Mouse (Mus musculus) hindbrain, embryonic 11.5 days (tissue): ENCODE measurements at regions not wholly inside any gene's neighbourhood (a gene's known extent, or its start where the extent isn't known, plus 50 kb on each side); places are given as distances from the start of the nearest gene placed in this dataset.

Experiments used
- ATAC-seq: fragments of 200-750 bp; cut with Nextera tagmentation; 2 replicates; pipeline ENCODE4 v1.8.0; 2017; ENCODE audit warnings: mild to moderate bottlenecking, moderate TSS enrichment, moderate library complexity; ENCODE audit not compliant: low FRiP score
- DNase-seq: peaks from one replicate; pipeline ENCODE4 v3.0.0-alpha.2; 2015; ENCODE audit warnings: low spot score
- H3K27ac ChIP-seq: fragments of 300-500 bp; sonication (generic); 2 replicates; pipeline ENCODE4 v1.5.1; 2014; ENCODE audit warnings: mild to moderate bottlenecking, low read depth, low read length
- H3K27me3 ChIP-seq: fragments of 300-500 bp; sonication (generic); 2 replicates; pipeline ENCODE4 v1.6.1; 2014; ENCODE audit warnings: mild to moderate bottlenecking, low read length, moderate library complexity, mixed read lengths; ENCODE audit not compliant: control insufficient read depth, insufficient read depth
- H3K36me3 ChIP-seq: fragments of 300-500 bp; sonication (generic); 2 replicates; pipeline ENCODE4 v1.6.1; 2014; ENCODE audit warnings: mild to moderate bottlenecking, low read length, moderate library complexity, mixed read lengths; ENCODE audit not compliant: control insufficient read depth, insufficient read depth
- H3K4me1 ChIP-seq: fragments of 300-500 bp; sonication (generic); replicated peaks from 2 replicates; pipeline ENCODE4 v1.6.1; 2014; ENCODE audit warnings: low read length, mixed read lengths; ENCODE audit not compliant: control insufficient read depth, insufficient read depth
- H3K4me2 ChIP-seq: fragments of 300-500 bp; sonication (generic); replicated peaks from 2 replicates; pipeline ENCODE4 v1.6.1; 2014; ENCODE audit warnings: mild to moderate bottlenecking, low read depth, low read length
- H3K4me3 ChIP-seq: fragments of 300-500 bp; sonication (generic); 2 replicates; pipeline ENCODE4 v1.5.1; 2014; ENCODE audit warnings: low read depth, low read length
- H3K9ac ChIP-seq: fragments of 300-500 bp; sonication (generic); 2 replicates; pipeline ENCODE4 v1.6.1; 2014; ENCODE audit warnings: low read depth, low read length
- H3K9me3 ChIP-seq: fragments of 300-500 bp; sonication (generic); 2 replicates; pipeline ENCODE4 v1.6.1; 2016; ENCODE audit warnings: low read length; ENCODE audit not compliant: control insufficient read depth
- WGBS: fragments of 180-500 bp; shearing (Covaris S2); extraction: QIAGEN DNeasy Blood & Tissue Kit; methylation state at CpG from one replicate; pipeline ENCODE4 v1.1.7; 2014; 5-methylcytosine and 5-hydroxymethylcytosine counted together

- Histone ChIP-seq H3K27ac (no peak overlapping the region), H3K4me3 (no peak overlapping the region), H3K4me1 (no peaks in the 10 kb centered on the region), H3K4me2 (no peak overlapping the region), H3K9ac (no peak overlapping the region), H3K36me3 (no peaks in the 10 kb centered on the region), H3K27me3 (no peaks in the 10 kb centered on the region), H3K9me3 (no peaks in the 10 kb centered on the region)
- 44% methylated on average over 4 of the region's 4 CpGs for WGBS
- ATAC-seq (no peak), DNase-seq (no peak)
These were observed 201.9 kb downstream of the Tpbg start for GRCm38 (mm10) chr9:86044098-86044497.

- Histone ChIP-seq H3K4me3 (no peak overlapping the region), H3K27me3 (no peaks in the 10 kb centered on the region), H3K9me3 (no peaks in the 10 kb centered on the region), H3K9ac (no peak overlapping the region), H3K4me1 (no peaks in the 10 kb centered on the region), H3K27ac (no peak overlapping the region), H3K4me2 (no peak overlapping the region), H3K36me3 (no peaks in the 10 kb centered on the region)
- ATAC-seq (no peak), DNase-seq (no peak)
- 87% methylated on average over 4 of the region's 4 CpGs for WGBS
These were observed 215.9 kb downstream of the Tpbg start for GRCm38 (mm10) chr9:86058116-86058515.

GRCm38 (mm10) chr9:86060049-86060448 is 217.9 kb downstream of the Tpbg start:
- H3K36me3 ChIP-seq = no peaks in the 10 kb centered on the region
- DNase-seq (peak; percentile 11), ATAC-seq (no peak)
- no peak overlapping the region for H3K27ac ChIP-seq
- H3K9me3 ChIP-seq = no peaks in the 10 kb centered on the region
- no peak overlapping the region for H3K4me3 ChIP-seq
- H3K4me1 ChIP-seq = no peaks in the 10 kb centered on the region
- 76% methylated on average over 6 of the region's 6 CpGs for WGBS
- no peak overlapping the region for H3K4me2 ChIP-seq
- no peak overlapping the region for H3K9ac ChIP-seq
- H3K27me3 ChIP-seq = no peaks in the 10 kb centered on the region

GRCm38 (mm10) chr9:86061230-86061629 is 219.1 kb downstream of the Tpbg start:
- ATAC-seq = no peak
- no peaks in the 10 kb centered on the region for H3K27me3 ChIP-seq
- no peak overlapping the region for H3K4me3 ChIP-seq
- DNase-seq = no peak
- no peak overlapping the region for H3K4me2 ChIP-seq
- H3K27ac ChIP-seq = no peak overlapping the region
- WGBS = 95% methylated on average over 4 of the region's 4 CpGs
- no peak overlapping the region for H3K9ac ChIP-seq
- no peaks in the 10 kb centered on the region for H3K9me3 ChIP-seq
- H3K36me3 ChIP-seq = no peaks in the 10 kb centered on the region
- H3K4me1 ChIP-seq = no peaks in the 10 kb centered on the region

GRCm38 (mm10) chr9:86079275-86079674 is 237.1 kb downstream of the Tpbg start:
- DNase-seq (no peak), ATAC-seq (no peak)
- Histone ChIP-seq H3K27me3 (no peaks in the 10 kb centered on the region), H3K4me3 (no peak overlapping the region), H3K27ac (no peak overlapping the region), H3K4me2 (no peak overlapping the region), H3K36me3 (no peaks in the 10 kb centered on the region), H3K9ac (no peak overlapping the region), H3K4me1 (no peaks in the 10 kb centered on the region), H3K9me3 (no peaks in the 10 kb centered on the region)

GRCm38 (mm10) chr9:86081873-86082272 is 239.7 kb downstream of the Tpbg start:
- 80% methylated on average over 6 of the region's 6 CpGs for WGBS
- H3K36me3 ChIP-seq = no peaks in the 10 kb centered on the region
- DNase-seq (no peak), ATAC-seq (no peak)
- no peak overlapping the region for H3K4me3 ChIP-seq
- H3K27ac ChIP-seq = no peak overlapping the region
- no peaks in the 10 kb centered on the region for H3K9me3 ChIP-seq
- H3K27me3 ChIP-seq = no peaks in the 10 kb centered on the region
- no peak overlapping the region for H3K4me2 ChIP-seq
- H3K4me1 ChIP-seq = no peaks in the 10 kb centered on the region
- no peak overlapping the region for H3K9ac ChIP-seq

GRCm38 (mm10) chr9:86092998-86093397 is 250.8 kb downstream of the Tpbg start:
- Histone ChIP-seq H3K4me3 (no peak overlapping the region), H3K9ac (no peak overlapping the region), H3K27ac (no peak overlapping the region), H3K4me1 (no peaks in the 10 kb centered on the region), H3K4me2 (no peak overlapping the region), H3K27me3 (no peaks in the 10 kb centered on the region), H3K36me3 (no peaks in the 10 kb centered on the region), H3K9me3 (no peaks in the 10 kb centered on the region)
- peak; percentile 83 for ATAC-seq
- no peak for DNase-seq

- H3K4me2 ChIP-seq = no peak overlapping the region
- H3K4me1 ChIP-seq = no peaks in the 10 kb centered on the region
- DNase-seq = no peak
- H3K9me3 ChIP-seq = no peaks in the 10 kb centered on the region
- H3K9ac ChIP-seq = no peak overlapping the region
- WGBS = 76% methylated on average over 2 of the region's 2 CpGs
- no peak overlapping the region for H3K4me3 ChIP-seq
- no peaks in the 10 kb centered on the region for H3K36me3 ChIP-seq
- ATAC-seq = no peak
- no peaks in the 10 kb centered on the region for H3K27me3 ChIP-seq
- H3K27ac ChIP-seq = no peak overlapping the region
These were observed 253.3 kb downstream of the Tpbg start for GRCm38 (mm10) chr9:86095460-86095859.

- 86% methylated on average over 1 of the region's 1 CpGs for WGBS
- DNase-seq (no peak), ATAC-seq (no peak)
- Histone ChIP-seq H3K4me1 (no peaks in the 10 kb centered on the region), H3K27me3 (no peaks in the 10 kb centered on the region), H3K4me2 (no peak overlapping the region), H3K36me3 (no peaks in the 10 kb centered on the region), H3K9me3 (no peaks in the 10 kb centered on the region), H3K27ac (no peak overlapping the region), H3K4me3 (no peak overlapping the region), H3K9ac (no peak overlapping the region)
These were observed 254.1 kb downstream of the Tpbg start for GRCm38 (mm10) chr9:86096246-86096645.
